Mouse (Mus musculus) testis, adult 2 months (tissue): ENCODE measurements around the gene Tubal3. TPM values are rescaled to one million over a fixed set of nuclear protein-coding genes. Genes with fewer than 3 reads are reported as not detected.
A peak's percentile ranks its signal among the peaks of the same experiment; 100 is the strongest.

Source experiments
- H3K27ac ChIP-seq: fragments of 200-500 bp; 2 replicates; pipeline ENCODE4 v1.5.1; 2012; ENCODE audit warnings: low read depth, low read length; ENCODE audit not compliant: control insufficient read depth, insufficient read depth
- H3K27me3 ChIP-seq: fragments of 200-500 bp; 2 replicates; pipeline ENCODE4 v1.6.1; 2012; ENCODE audit warnings: mild to moderate bottlenecking, low read length, moderate library complexity; ENCODE audit not compliant: control insufficient read depth, insufficient read depth
- H3K36me3 ChIP-seq: fragments of 200-500 bp; 2 replicates; pipeline ENCODE4 v1.6.1; 2012; ENCODE audit warnings: mild to moderate bottlenecking, low read length; ENCODE audit not compliant: control insufficient read depth, insufficient read depth
- H3K4me1 ChIP-seq: fragments of 200-500 bp; 2 replicates; pipeline ENCODE4 v1.6.1; 2012; ENCODE audit warnings: low read length; ENCODE audit not compliant: control insufficient read depth, insufficient read depth
- H3K4me3 ChIP-seq: fragments of 200-500 bp; 2 replicates; pipeline ENCODE4 v1.5.1; 2012; ENCODE audit warnings: low read depth, mild to moderate bottlenecking, low read length, moderate library complexity, mixed read lengths; ENCODE audit not compliant: control insufficient read depth
- CTCF ChIP-seq: fragments of 200-500 bp; IDR thresholded peaks from 2 replicates; pipeline ENCODE4 v1.5.1; 2012; ENCODE audit warnings: low read depth, mild to moderate bottlenecking, inconsistent platforms, low read length, moderate library complexity; ENCODE audit not compliant: control insufficient read depth, insufficient read depth, insufficient replicate concordance
- POLR2A ChIP-seq: fragments of 200-500 bp; IDR thresholded peaks from 2 replicates; pipeline ENCODE4 v1.6.1; 2012; ENCODE audit warnings: low read depth, mild to moderate bottlenecking, inconsistent platforms, low read length, moderate library complexity; ENCODE audit not compliant: control insufficient read depth
- polyA plus RNA-seq: library from polyadenylated mRNA; depleted of rRNA; stranded (reverse); fragments of >200 nt; gene quantifications from 2 replicates; pipeline ENCODE4 v1.2.3, GENCODE M21; 2012; rRNA removed

Tubal3 gene
- 1.6 and 2.0 TPM in 2 replicates for polyA plus RNA-seq

- Histone ChIP-seq H3K36me3 (no peaks in the 10 kb centered on the region), H3K27me3 (no peaks in the 10 kb centered on the region), H3K4me1 (no peaks in the 10 kb centered on the region), H3K4me3 (peak within 1 kb of the TSS; percentile 94), H3K27ac (peak within 1 kb of the TSS; percentile 76)
- TF ChIP-seq POLR2A (peak; percentile 56), CTCF (no peak)
Measured at GRCm38 (mm10) chr13:3917571-3918311, at the start of gene Tubal3, which contains the start of gene Net1. Gene Tubal3 (plus strand): TSS chr13:3918274. Gene Net1 (minus strand): TSS chr13:3918220.

GRCm38 (mm10) chr13:3869901-3870300 lies 48.2 kb upstream of the Tubal3 start:
- no peak overlapping the region for H3K27ac ChIP-seq
- TF ChIP-seq POLR2A (no peak), CTCF (no peak)
- no peak overlapping the region for H3K4me3 ChIP-seq
- no peaks in the 10 kb centered on the region for H3K36me3 ChIP-seq
- H3K27me3 ChIP-seq = no peaks in the 10 kb centered on the region
- peaks cover 9% of the 10 kb centered on the region for H3K4me1 ChIP-seq

GRCm38 (mm10) chr13:3872832-3873231 lies 45.2 kb upstream of the Tubal3 start:
- Histone ChIP-seq H3K36me3 (no peaks in the 10 kb centered on the region), H3K27me3 (no peaks in the 10 kb centered on the region), H3K27ac (no peak overlapping the region), H3K4me3 (no peak overlapping the region), H3K4me1 (no peaks in the 10 kb centered on the region)
- TF ChIP-seq CTCF = no peak
- TF ChIP-seq POLR2A = no peak

GRCm38 (mm10) chr13:3876448-3876847 lies 41.6 kb upstream of the Tubal3 start:
- Histone ChIP-seq H3K27ac (no peak overlapping the region), H3K4me1 (no peaks in the 10 kb centered on the region), H3K4me3 (no peak overlapping the region), H3K36me3 (no peaks in the 10 kb centered on the region), H3K27me3 (no peaks in the 10 kb centered on the region)
- TF ChIP-seq CTCF (no peak), POLR2A (no peak)

DNA sequence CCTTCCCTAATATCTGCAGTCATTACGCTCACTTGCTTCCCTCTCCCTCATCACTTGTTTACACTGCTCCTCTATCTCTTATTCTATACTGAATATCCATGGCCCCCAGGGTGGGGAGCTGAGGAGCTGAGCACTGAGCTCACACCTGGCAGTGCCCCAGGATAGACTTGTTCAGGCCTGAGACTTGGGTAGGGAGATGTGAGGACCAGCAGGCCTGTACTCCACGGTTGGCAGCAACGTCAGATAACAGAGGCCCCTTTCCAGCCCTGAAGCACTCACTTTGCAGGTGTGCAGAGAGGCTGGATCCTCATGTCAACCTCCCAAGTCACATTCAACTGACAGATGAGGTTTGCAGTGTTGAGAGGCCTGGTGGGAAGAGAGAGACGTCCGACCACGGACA lies 40.9 kb upstream of the Tubal3 start:
- Histone ChIP-seq H3K4me3 (no peak overlapping the region), H3K27ac (no peak overlapping the region), H3K4me1 (no peaks in the 10 kb centered on the region), H3K36me3 (no peaks in the 10 kb centered on the region), H3K27me3 (no peaks in the 10 kb centered on the region)
- TF ChIP-seq CTCF (no peak), POLR2A (no peak)

- Histone ChIP-seq H3K27me3 (no peaks in the 10 kb centered on the region), H3K36me3 (no peaks in the 10 kb centered on the region), H3K27ac (no peak overlapping the region), H3K4me1 (no peaks in the 10 kb centered on the region), H3K4me3 (no peak overlapping the region)
- TF ChIP-seq CTCF (no peak), POLR2A (no peak)
Measured at GRCm38 (mm10) chr13:3877679-3878220, 40.3 kb upstream of the Tubal3 start.

GRCm38 (mm10) chr13:3886663-3887062 lies 31.4 kb upstream of the Tubal3 start:
- Histone ChIP-seq H3K36me3 (peaks cover 3% of the 10 kb centered on the region; the same call in 1 of the 2 replicates), H3K4me1 (no peaks in the 10 kb centered on the region)
- TF ChIP-seq CTCF (no peak), POLR2A (no peak)

More at GRCm38 (mm10) chr13:3886663-3887062, 31.4 kb upstream of the Tubal3 start:
- Histone ChIP-seq H3K27me3 (no peaks in the 10 kb centered on the region), H3K27ac (no peak overlapping the region), H3K4me3 (no peak overlapping the region)
